Mouse (Mus musculus): ENCODE data around the gene Iqce. TPM values are rescaled to one million over a fixed set of nuclear protein-coding genes. Genes with fewer than 3 reads are reported as not detected.

Gene Iqce
- 5.4 TPM for polyA plus RNA-seq (2014; fragmentation: Illumina TruSeq; extraction: RNeasy Lipid Tissue Mini Kit (QIAGEN cat#74804); ENCODE audit: low read depth, low replicate concordance)

GRCm38 (mm10) chr5:140702103-140702513 lies at the start of gene Iqce:
TSS of gene Iqce (minus strand) at chr5:140702378.

GRCm38 (mm10) chr5:140723822-140724221 lies 21.6 kb upstream of the Iqce start, which contains the start of gene Amz1:
TSS of gene Amz1 (plus strand) at chr5:140724127.

GRCm38 (mm10) chr5:140704378-140705251 lies 2.4 kb upstream of the Iqce start, which contains the start of gene Brat1:
TSS of gene Brat1 (plus strand) at chr5:140705011.

GRCm38 (mm10) chr5:140648519-140649100 lies 53.6 kb downstream of the Iqce start, which contains the start of gene Ttyh3:
TSS of gene Ttyh3 (minus strand) at chr5:140649031.

Other genes starting within 250 kb of the Iqce start
- gene Chst12, start 196.8 kb downstream of the Iqce start, polyA plus RNA-seq (2014; fragmentation: Illumina TruSeq; extraction: RNeasy Lipid Tissue Mini Kit (QIAGEN cat#74804); ENCODE audit: low read depth, low replicate concordance): 6.9 TPM
- gene Grifin, start 137.3 kb downstream of the Iqce start, polyA plus RNA-seq (2014; fragmentation: Illumina TruSeq; extraction: RNeasy Lipid Tissue Mini Kit (QIAGEN cat#74804); ENCODE audit: low read depth, low replicate concordance): not detected
- 5.4 TPM for gene Lfng, start 95.1 kb downstream of the Iqce start, polyA plus RNA-seq (2014; fragmentation: Illumina TruSeq; extraction: RNeasy Lipid Tissue Mini Kit (QIAGEN cat#74804); ENCODE audit: low read depth, low replicate concordance)
- gene Ttyh3, start 53.3 kb downstream of the Iqce start, polyA plus RNA-seq (2014; fragmentation: Illumina TruSeq; extraction: RNeasy Lipid Tissue Mini Kit (QIAGEN cat#74804); ENCODE audit: low read depth, low replicate concordance): 7.3 TPM
- 7.4 TPM for gene Brat1, start 2.6 kb upstream of the Iqce start, polyA plus RNA-seq (2014; fragmentation: Illumina TruSeq; extraction: RNeasy Lipid Tissue Mini Kit (QIAGEN cat#74804); ENCODE audit: low read depth, low replicate concordance)
- 0.79 TPM for gene Amz1, start 21.7 kb upstream of the Iqce start, polyA plus RNA-seq (2014; fragmentation: Illumina TruSeq; extraction: RNeasy Lipid Tissue Mini Kit (QIAGEN cat#74804); ENCODE audit: low read depth, low replicate concordance)
- 101 TPM for gene Gna12, start 128.1 kb upstream of the Iqce start, polyA plus RNA-seq (2014; fragmentation: Illumina TruSeq; extraction: RNeasy Lipid Tissue Mini Kit (QIAGEN cat#74804); ENCODE audit: low read depth, low replicate concordance)

Measured in heart, adult 10 weeks (tissue).